Mouse (Mus musculus) spleen, adult 2 months (tissue): ENCODE measurements around the gene Pcbp3.

Source experiments
- CTCF ChIP-seq: fragments of 200-500 bp; IDR thresholded peaks from 2 replicates; pipeline ENCODE4 v1.5.1; 2011; ENCODE audit warnings: mild to moderate bottlenecking, inconsistent platforms; ENCODE audit not compliant: insufficient read depth, insufficient read length, insufficient replicate concordance; ENCODE audit errors: extremely low read depth
- POLR2A ChIP-seq: fragments of 200-500 bp; IDR thresholded peaks from 2 replicates; pipeline ENCODE4 v1.6.1; 2011; ENCODE audit warnings: low read depth, low read length, inconsistent platforms

GRCm38 (mm10) chr10:76903694-76904093, 58.0 kb downstream of the Pcbp3 start:
- TF ChIP-seq CTCF (no peak), POLR2A (no peak)
